27 mouse cellular contexts compared by ENCODE assay signal in the genomic region with DNA sequence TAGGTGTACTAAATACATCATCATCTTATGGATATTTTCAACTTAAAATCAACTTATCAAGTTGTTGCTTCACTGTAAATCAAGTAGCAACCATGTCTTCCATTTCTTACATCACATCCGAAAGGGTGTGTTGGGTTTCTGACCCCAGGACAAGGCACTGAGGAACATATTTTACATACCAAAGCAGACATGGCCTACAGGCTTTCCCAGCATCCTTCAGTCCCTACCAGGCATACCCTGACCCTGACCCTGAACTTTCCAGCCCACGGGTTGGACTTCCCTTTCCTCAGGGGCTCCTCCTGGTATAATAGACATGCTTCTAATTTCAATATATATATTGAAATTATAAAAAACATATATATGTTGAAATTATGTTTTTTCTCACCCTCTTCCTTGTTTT. TPM values are rescaled to one million over a fixed set of nuclear protein-coding genes. Genes with fewer than 3 reads are reported as not detected.
"Had no signal": no experiment of that assay in that cellular context is flagged by ENCODE, and none has a peak within 500 bp of the region (broad histone marks: within the 10 kb centered on the region; RNA-seq: fewer than 3 reads in every experiment).

No protein-coding gene starts in this region.

- DNase-seq: gastrocnemius, adult 2 months; gastrocnemius, postnatal 10 days; gastrocnemius, postnatal 25 days; heart, adult 2 months; heart, postnatal 10 days; heart, postnatal 4 days; kidney, adult 18-20 months; kidney, adult 8-10 months; kidney, postnatal 10 days; kidney, postnatal 25 days; kidney, postnatal 4 days; liver, embryonic 13.5 days had no signal

- H3K4me2 ChIP-seq: heart, embryonic 11.5 days; hindbrain, embryonic 12.5 days; hindbrain, embryonic 14.5 days; intestine, embryonic 15.5 days; limb, embryonic 12.5 days; liver, embryonic 11.5 days; liver, embryonic 13.5 days; liver, embryonic 15.5 days had no signal

- H3K9me3 ChIP-seq: hindbrain, embryonic 10.5 days; hindbrain, embryonic 12.5 days; intestine, embryonic 15.5 days; limb, embryonic 10.5 days; limb, embryonic 12.5 days; liver, embryonic 13.5 days; liver, embryonic 15.5 days had no signal

- H3K4me1 ChIP-seq: hindbrain, embryonic 10.5 days; hindbrain, embryonic 12.5 days; intestine, embryonic 15.5 days had no signal

- H3K27ac ChIP-seq: gastrocnemius, adult 2 months; heart, adult 2 months; hindbrain, embryonic 10.5 days; hindbrain, embryonic 12.5 days; hindbrain, embryonic 14.5 days; intestine, embryonic 15.5 days; layer of hippocampus, adult 2 months; left cerebral cortex, adult 2 months; limb, embryonic 10.5 days; limb, embryonic 12.5 days; liver, embryonic 13.5 days; liver, embryonic 15.5 days had no signal

- H3K36me3 ChIP-seq: hindbrain, embryonic 10.5 days; hindbrain, embryonic 12.5 days; intestine, embryonic 15.5 days; limb, embryonic 12.5 days; liver, embryonic 13.5 days; liver, embryonic 15.5 days had no signal

- H3K4me3 ChIP-seq: gastrocnemius, adult 2 months; heart, adult 2 months; hindbrain, embryonic 10.5 days; hindbrain, embryonic 12.5 days; intestine, embryonic 15.5 days; layer of hippocampus, adult 2 months; left cerebral cortex, adult 2 months; limb, embryonic 10.5 days; limb, embryonic 12.5 days; liver, embryonic 13.5 days; liver, embryonic 15.5 days had no signal

- ATAC-seq: hindbrain, embryonic 16.5 days; inflammation-experienced regulatory T-cells, adult 6 months; intestine, embryonic 15.5 days; intestine, postnatal 0 days had no signal

- H3K9ac ChIP-seq: hindbrain, embryonic 12.5 days; hindbrain, embryonic 14.5 days; intestine, embryonic 15.5 days; limb, embryonic 12.5 days; liver, embryonic 13.5 days; liver, embryonic 15.5 days had no signal

- H3K27me3 ChIP-seq: hindbrain, embryonic 12.5 days; intestine, embryonic 15.5 days; limb, embryonic 12.5 days; liver, embryonic 13.5 days; liver, embryonic 15.5 days had no signal

RNA-seq across cellular contexts. Expression of a gene that starts 33.5 kb away (rescaled TPM):
- total RNA-seq: granulocyte monocyte progenitor cell, adult 5-6 weeks had no signal
- polyA plus RNA-seq: inflammation-experienced regulatory T-cells, adult 6 months had no signal
